Mouse (Mus musculus) heart, embryonic 14.5 days (tissue): ENCODE data around the gene Lmna. TPM values are rescaled to one million over a fixed set of nuclear protein-coding genes. Genes with fewer than 3 reads are reported as not detected.

Experiments used
- ATAC-seq: fragments of 200-750 bp; cut with Nextera tagmentation; 2 replicates; pipeline ENCODE4 v1.8.0; 2017; ENCODE audit warnings: low read depth, moderate TSS enrichment; ENCODE audit not compliant: insufficient number of reproducible peaks, insufficient read depth, low FRiP score
- H3K27ac ChIP-seq, 2 experiments: fragments of 200-500 bp in 1 of 2; fragments of 300-500 bp in 1 of 2; sonication (generic) in 1 of 2; replicated peaks in 1 of 2; 2 replicates each; pipeline ENCODE4 v1.5.1; 2012 to 2014; ENCODE audit warnings: low read depth in 2 of 2, low read length in 2 of 2, control low read depth in 1 of 2, mild to moderate bottlenecking in 1 of 2, mixed read lengths in 1 of 2; ENCODE audit not compliant: control insufficient read depth in 1 of 2, insufficient read depth in 1 of 2
- H3K27me3 ChIP-seq: fragments of 300-500 bp; sonication (generic); 2 replicates; pipeline ENCODE4 v1.6.1; 2014; ENCODE audit warnings: mild to moderate bottlenecking, low read length, control low read depth; ENCODE audit not compliant: control insufficient read depth, insufficient read depth
- H3K36me3 ChIP-seq: fragments of 300-500 bp; sonication (generic); 2 replicates; pipeline ENCODE4 v1.6.1; 2014; ENCODE audit warnings: mild to moderate bottlenecking, control low read depth, low read length, mixed read lengths; ENCODE audit not compliant: control insufficient read depth, insufficient read depth
- H3K4me1 ChIP-seq, 2 experiments: fragments of 200-500 bp in 1 of 2; fragments of 300-500 bp in 1 of 2; sonication (generic) in 1 of 2; 2 replicates each; pipeline ENCODE4 v1.6.1; 2012 to 2014; ENCODE audit warnings: low read length in 2 of 2, control low read depth in 1 of 2, mixed read lengths in 1 of 2; ENCODE audit not compliant: control insufficient read depth in 2 of 2, insufficient read depth in 2 of 2
- H3K4me2 ChIP-seq: fragments of 300-500 bp; sonication (generic); 2 replicates; pipeline ENCODE4 v1.6.1; 2014; ENCODE audit warnings: mild to moderate bottlenecking, low read length
- H3K4me3 ChIP-seq, 2 experiments: fragments of 200-500 bp in 1 of 2; fragments of 300-500 bp in 1 of 2; sonication (generic) in 1 of 2; 2 replicates each; pipeline ENCODE4 v1.5.1; 2012 to 2014; ENCODE audit warnings: low read length in 2 of 2, mild to moderate bottlenecking in 2 of 2, control low read depth in 1 of 2, low read depth in 1 of 2, moderate library complexity in 1 of 2; ENCODE audit not compliant: control insufficient read depth in 1 of 2, insufficient read depth in 1 of 2
- H3K9ac ChIP-seq: fragments of 300-500 bp; sonication (generic); 2 replicates; pipeline ENCODE4 v1.6.1; 2014; ENCODE audit warnings: mild to moderate bottlenecking, low read length
- H3K9me3 ChIP-seq: fragments of 300-500 bp; sonication (generic); 2 replicates; pipeline ENCODE4 v1.6.1; 2016; ENCODE audit warnings: low read length, control low read depth; ENCODE audit not compliant: control insufficient read depth
- WGBS: fragments of 180-500 bp; shearing (Covaris S2); extraction: QIAGEN DNeasy Blood & Tissue Kit; methylation state at CpG from one replicate; pipeline ENCODE4 v1.1.7; 2014; 5-methylcytosine and 5-hydroxymethylcytosine counted together
- polyA plus RNA-seq: library from polyadenylated mRNA; unstranded; fragments of >200 nt; fragmentation: Nextera tagmentation; extraction: Ambion mirVana; gene quantifications from 2 replicates; pipeline ENCODE4 v1.2.1, GENCODE M21; 2014

Lmna gene
- polyA plus RNA-seq, 1 experiment from 2014 or later: 84.1 TPM

GRCm38 (mm10) chr3:88460029-88460428, 49.7 kb downstream of the Lmna start:
- no peak for ATAC-seq

GRCm38 (mm10) chr3:88458778-88459219, 51.0 kb downstream of the Lmna start:
- Histone ChIP-seq H3K4me1 (peaks cover 4% of the 10 kb centered on the region in 2 experiments; a peak in 2 of 4 replicates), H3K27me3 (peaks cover 23% of the 10 kb centered on the region), H3K27ac (no peak overlapping the region), H3K4me2 (peak overlapping the region; percentile 16; the same call in 1 of the 2 replicates), H3K9me3 (no peaks in the 10 kb centered on the region), H3K36me3 (no peaks in the 10 kb centered on the region), H3K9ac (no peak overlapping the region), H3K4me3 (no peak overlapping the region)
- no peak for ATAC-seq
- 2% methylated on average over 14 of the region's 14 CpGs for WGBS

More at GRCm38 (mm10) chr3:88460029-88460428, 49.7 kb downstream of the Lmna start:
- WGBS: 80% methylated on average over 5 of the region's 5 CpGs
- Histone ChIP-seq H3K4me2 (no peak overlapping the region), H3K36me3 (no peaks in the 10 kb centered on the region), H3K4me3 (no peak overlapping the region), H3K9ac (no peak overlapping the region), H3K9me3 (no peaks in the 10 kb centered on the region), H3K4me1 (peaks cover 4% of the 10 kb centered on the region in 2 experiments; a peak in 2 of 4 replicates), H3K27me3 (peaks cover 19% of the 10 kb centered on the region), H3K27ac (no peak overlapping the region)

- no peak overlapping the region for H3K4me2 ChIP-seq
- 64% methylated on average over 7 of the region's 7 CpGs for WGBS
- no peak overlapping the region for H3K9ac ChIP-seq
- no peaks in the 10 kb centered on the region for H3K9me3 ChIP-seq
- peaks cover 23% of the 10 kb centered on the region for H3K27me3 ChIP-seq
- no peak for ATAC-seq
- no peaks in the 10 kb centered on the region for H3K36me3 ChIP-seq
- H3K4me1 ChIP-seq: peaks cover 4% of the 10 kb centered on the region in 2 experiments; a peak in 2 of 4 replicates
- H3K27ac ChIP-seq: no peak overlapping the region
- H3K4me3 ChIP-seq: no peak overlapping the region
Measured at GRCm38 (mm10) chr3:88456746-88457532, 52.8 kb downstream of the Lmna start.

GRCm38 (mm10) chr3:88456313-88456712, 53.4 kb downstream of the Lmna start:
- 87% methylated on average over 8 of the region's 8 CpGs for WGBS
- Histone ChIP-seq H3K9me3 (no peaks in the 10 kb centered on the region), H3K9ac (no peak overlapping the region), H3K36me3 (no peaks in the 10 kb centered on the region), H3K27ac (no peak overlapping the region), H3K4me1 (peaks cover 2 to 4% of the 10 kb centered on the region in 2 experiments; a peak in 2 of 4 replicates), H3K4me2 (no peak overlapping the region), H3K27me3 (peaks cover 23% of the 10 kb centered on the region), H3K4me3 (no peak overlapping the region)
- no peak for ATAC-seq

- Histone ChIP-seq H3K4me2 (no peak overlapping the region), H3K9me3 (no peaks in the 10 kb centered on the region), H3K27me3 (peaks cover 20% of the 10 kb centered on the region), H3K4me1 (peaks cover 2 to 4% of the 10 kb centered on the region in 2 experiments; a peak in 2 of 4 replicates), H3K27ac (no peak overlapping the region), H3K4me3 (no peak overlapping the region), H3K36me3 (no peaks in the 10 kb centered on the region), H3K9ac (peak overlapping the region; percentile 22; the same call in 1 of the 2 replicates)
- WGBS: 64% methylated on average over 18 of the region's 18 CpGs
- ATAC-seq: no peak
Measured at GRCm38 (mm10) chr3:88455588-88456264, 54.0 kb downstream of the Lmna start.

- H3K4me2 ChIP-seq: no peak overlapping the region
- WGBS: 43% methylated on average over 9 of the region's 9 CpGs
- H3K9me3 ChIP-seq: no peaks in the 10 kb centered on the region
- peaks cover 2 to 4% of the 10 kb centered on the region in 2 experiments; a peak in 1 of 4 replicates for H3K4me1 ChIP-seq
- no peaks in the 10 kb centered on the region for H3K36me3 ChIP-seq
- H3K9ac ChIP-seq: peak overlapping the region; percentile 22; the same call in 1 of the 2 replicates
- ATAC-seq: no peak
- no peak overlapping the region for H3K27ac ChIP-seq
- no peak overlapping the region for H3K4me3 ChIP-seq
- H3K27me3 ChIP-seq: peaks cover 12% of the 10 kb centered on the region
Measured at GRCm38 (mm10) chr3:88454762-88455587, 54.8 kb downstream of the Lmna start.

- H3K4me1 ChIP-seq: peaks cover 4% of the 10 kb centered on the region in 2 experiments; a peak in 3 of 4 replicates
Measured at GRCm38 (mm10) chr3:88453986-88454385, 55.8 kb downstream of the Lmna start.

More at GRCm38 (mm10) chr3:88453986-88454385, 55.8 kb downstream of the Lmna start:
- H3K36me3 ChIP-seq: no peaks in the 10 kb centered on the region
- no peak overlapping the region for H3K27ac ChIP-seq
- no peak for ATAC-seq
- WGBS: 73% methylated on average over 8 of the region's 8 CpGs
- H3K9ac ChIP-seq: no peak overlapping the region
- H3K27me3 ChIP-seq: peaks cover 14% of the 10 kb centered on the region
- no peak overlapping the region for H3K4me2 ChIP-seq
- H3K9me3 ChIP-seq: no peaks in the 10 kb centered on the region
- no peak overlapping the region for H3K4me3 ChIP-seq
